Mouse (Mus musculus): ENCODE data around the gene Kcnmb2. TPM values are rescaled to one million over a fixed set of nuclear protein-coding genes. Genes with fewer than 3 reads are reported as not detected.

Gene Kcnmb2
- polyA plus RNA-seq, 1 experiment: 0.07 TPM

DNA sequence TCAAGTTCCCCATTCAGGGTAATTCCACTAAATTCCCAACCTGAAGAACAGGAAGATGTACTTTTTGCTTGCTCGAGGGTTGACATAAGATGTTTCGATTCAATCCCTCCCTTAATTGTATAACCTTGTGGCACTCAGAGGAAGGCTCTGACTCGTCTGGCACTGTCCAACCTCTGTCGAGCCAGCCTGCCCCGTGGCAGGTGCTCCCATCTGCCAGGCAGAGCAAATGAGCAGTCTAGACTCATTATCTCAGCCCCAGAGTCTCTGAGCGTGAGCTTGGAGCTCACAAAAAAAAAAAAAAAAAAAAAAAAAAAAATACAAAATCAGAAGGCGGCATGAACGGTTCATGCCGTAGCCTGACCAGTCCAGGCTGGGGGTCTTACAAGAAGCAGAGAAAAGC, 130.1 kb downstream of the Kcnmb2 start:
- TF ChIP-seq CTCF (IDR thresholded peaks at IDR 0.05; ENCODE audit: borderline replicate concordance, control insufficient read depth, extremely low read depth, insufficient read depth, low read length, poor library complexity): no peak
- TF ChIP-seq POLR2A (IDR thresholded peaks at IDR 0.05; ENCODE audit: control insufficient read depth, extremely low read depth, insufficient read depth, low read length, poor library complexity): no peak
- Histone ChIP-seq H3K36me3 (ENCODE audit: control insufficient read depth, insufficient read depth, low read length) (no peaks in the 10 kb centered on the region), H3K4me3 (ENCODE audit: control insufficient read depth, insufficient read depth, low read length) (no peak overlapping the region), H3K4me1 (replicated peaks; ENCODE audit: control insufficient read depth, insufficient read depth, low read length) (no peaks in the 10 kb centered on the region), H3K27me3 (ENCODE audit: control insufficient read depth, insufficient read depth, low read length) (no peaks in the 10 kb centered on the region), H3K27ac (ENCODE audit: control insufficient read depth, insufficient read depth, low read length) (no peak overlapping the region)
- WGBS: 82% methylated on average over 9 of the region's 9 CpGs
- no peak for DNase-seq

DNA sequence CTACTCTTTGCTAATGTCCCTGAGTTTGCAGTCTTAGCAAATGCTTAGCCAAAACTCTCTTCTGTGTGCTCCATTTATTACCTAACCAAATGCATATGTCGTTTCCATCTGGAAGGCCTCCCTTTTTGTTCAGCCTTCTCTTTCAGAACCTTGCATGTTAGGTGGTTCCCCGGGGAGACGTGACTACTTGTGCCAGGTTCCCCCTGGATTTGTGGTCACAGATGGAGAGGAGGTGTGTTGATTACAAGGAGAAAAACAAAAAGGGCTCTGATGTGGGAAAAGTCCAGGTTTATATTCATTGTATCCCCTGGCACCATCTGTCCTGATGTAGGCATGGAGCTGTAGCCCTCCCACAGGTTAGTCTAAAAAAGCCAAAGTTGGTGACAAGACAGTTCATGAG, 141.5 kb downstream of the Kcnmb2 start:
- no peak overlapping the region for H3K4me3 ChIP-seq (ENCODE audit: control insufficient read depth, insufficient read depth, low read length)
- no peaks in the 10 kb centered on the region for H3K36me3 ChIP-seq (ENCODE audit: control insufficient read depth, insufficient read depth, low read length)
- WGBS: 83% methylated on average over 3 of the region's 3 CpGs
- H3K27ac ChIP-seq (ENCODE audit: control insufficient read depth, insufficient read depth, low read length): no peak overlapping the region
- H3K27me3 ChIP-seq (ENCODE audit: control insufficient read depth, insufficient read depth, low read length): no peaks in the 10 kb centered on the region
- DNase-seq: no peak
- TF ChIP-seq POLR2A (IDR thresholded peaks at IDR 0.05; ENCODE audit: control insufficient read depth, extremely low read depth, insufficient read depth, low read length, poor library complexity): no peak
- TF ChIP-seq CTCF (IDR thresholded peaks at IDR 0.05; ENCODE audit: borderline replicate concordance, control insufficient read depth, extremely low read depth, insufficient read depth, low read length, poor library complexity): no peak
- H3K4me1 ChIP-seq (replicated peaks; ENCODE audit: control insufficient read depth, insufficient read depth, low read length): no peaks in the 10 kb centered on the region

DNA sequence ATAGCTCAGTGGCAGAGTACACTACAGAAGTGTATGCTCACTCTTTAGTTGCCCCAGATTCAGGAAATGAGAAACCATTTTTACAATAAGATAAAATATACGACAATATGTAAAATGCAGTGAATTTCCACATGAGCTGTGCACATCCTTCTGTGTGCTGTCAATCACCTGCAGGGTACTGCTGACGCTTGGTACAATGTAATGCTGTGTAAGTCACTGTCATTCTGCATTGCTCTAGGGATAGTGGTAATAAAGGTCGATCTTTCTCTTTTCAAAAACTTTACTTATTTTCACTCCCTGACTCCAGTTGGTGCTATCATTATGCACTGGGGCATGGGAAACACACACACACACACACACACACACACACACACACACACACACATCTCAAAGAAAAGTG, 146.5 kb downstream of the Kcnmb2 start:
- TF ChIP-seq POLR2A (IDR thresholded peaks at IDR 0.05; ENCODE audit: control insufficient read depth, extremely low read depth, insufficient read depth, low read length, poor library complexity) (no peak), CTCF (IDR thresholded peaks at IDR 0.05; ENCODE audit: borderline replicate concordance, control insufficient read depth, extremely low read depth, insufficient read depth, low read length, poor library complexity) (no peak)
- Histone ChIP-seq H3K27ac (ENCODE audit: control insufficient read depth, insufficient read depth, low read length) (no peak overlapping the region), H3K4me3 (ENCODE audit: control insufficient read depth, insufficient read depth, low read length) (no peak overlapping the region), H3K27me3 (ENCODE audit: control insufficient read depth, insufficient read depth, low read length) (no peaks in the 10 kb centered on the region), H3K4me1 (replicated peaks; ENCODE audit: control insufficient read depth, insufficient read depth, low read length) (no peaks in the 10 kb centered on the region), H3K36me3 (ENCODE audit: control insufficient read depth, insufficient read depth, low read length) (no peaks in the 10 kb centered on the region)
- 85% methylated on average over 3 of the region's 3 CpGs for WGBS
- no peak for DNase-seq

DNA sequence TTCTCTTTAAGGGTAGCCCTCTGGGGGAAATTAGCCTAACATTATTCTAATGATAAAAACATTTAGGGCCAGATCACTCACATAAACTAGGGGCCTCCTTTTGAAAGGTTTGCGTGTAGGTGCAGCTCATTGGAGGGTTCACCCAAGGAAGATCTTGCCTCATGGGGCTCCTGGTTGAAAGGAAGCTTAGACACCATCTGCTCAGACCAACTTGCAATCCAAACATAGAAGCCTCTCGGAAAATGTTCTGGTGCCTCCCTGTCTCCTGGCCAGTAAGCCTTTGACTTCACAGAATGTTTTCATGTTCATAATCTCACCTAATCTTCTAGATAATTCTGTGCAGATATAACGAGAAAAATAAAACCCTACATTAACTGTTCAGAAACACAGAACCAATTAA, 150.3 kb downstream of the Kcnmb2 start:
- Histone ChIP-seq H3K4me1 (replicated peaks; ENCODE audit: control insufficient read depth, insufficient read depth, low read length) (no peaks in the 10 kb centered on the region), H3K4me3 (ENCODE audit: control insufficient read depth, insufficient read depth, low read length) (no peak overlapping the region), H3K27me3 (ENCODE audit: control insufficient read depth, insufficient read depth, low read length) (no peaks in the 10 kb centered on the region), H3K27ac (ENCODE audit: control insufficient read depth, insufficient read depth, low read length) (no peak overlapping the region), H3K36me3 (ENCODE audit: control insufficient read depth, insufficient read depth, low read length) (no peaks in the 10 kb centered on the region)
- TF ChIP-seq POLR2A (IDR thresholded peaks at IDR 0.05; ENCODE audit: control insufficient read depth, extremely low read depth, insufficient read depth, low read length, poor library complexity) (no peak), CTCF (IDR thresholded peaks at IDR 0.05; ENCODE audit: borderline replicate concordance, control insufficient read depth, extremely low read depth, insufficient read depth, low read length, poor library complexity) (no peak)
- 89% methylated on average over 3 of the region's 3 CpGs for WGBS
- DNase-seq: no peak

DNA sequence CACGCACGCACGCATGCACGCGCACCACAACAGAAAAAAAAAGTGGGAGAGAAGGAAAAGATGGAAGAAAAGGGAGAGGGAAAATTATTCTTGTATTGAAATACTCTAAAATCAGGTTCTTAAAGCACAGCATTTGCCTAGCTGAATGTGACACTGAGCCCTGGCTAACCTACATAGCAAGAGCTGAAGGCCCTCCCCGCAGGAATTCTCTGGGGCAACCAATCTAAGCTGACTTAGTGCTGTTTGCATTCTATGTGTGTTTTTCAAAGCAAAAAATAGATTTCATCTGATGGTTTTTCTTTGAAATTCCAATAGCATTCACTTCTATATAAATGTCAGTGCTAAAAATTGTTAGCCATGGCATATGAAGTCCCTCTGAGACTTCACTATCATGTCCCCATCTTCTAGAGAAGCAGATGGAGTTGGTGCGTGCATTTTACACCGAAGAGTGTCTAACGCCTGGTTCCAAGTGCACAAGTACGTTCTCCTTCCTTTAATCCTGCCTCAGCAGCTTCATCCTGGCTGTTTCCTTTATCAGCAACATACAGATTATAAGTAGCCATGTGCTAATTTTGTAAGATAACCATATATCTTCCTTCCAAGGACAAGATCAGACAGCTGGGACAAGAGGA, 151.4 kb downstream of the Kcnmb2 start:
- Histone ChIP-seq H3K4me3 (ENCODE audit: control insufficient read depth, insufficient read depth, low read length) (no peak overlapping the region), H3K36me3 (ENCODE audit: control insufficient read depth, insufficient read depth, low read length) (no peaks in the 10 kb centered on the region), H3K27ac (ENCODE audit: control insufficient read depth, insufficient read depth, low read length) (no peak overlapping the region), H3K4me1 (replicated peaks; ENCODE audit: control insufficient read depth, insufficient read depth, low read length) (no peaks in the 10 kb centered on the region), H3K27me3 (ENCODE audit: control insufficient read depth, insufficient read depth, low read length) (no peaks in the 10 kb centered on the region)
- TF ChIP-seq CTCF (IDR thresholded peaks at IDR 0.05; ENCODE audit: borderline replicate concordance, control insufficient read depth, extremely low read depth, insufficient read depth, low read length, poor library complexity) (no peak), POLR2A (IDR thresholded peaks at IDR 0.05; ENCODE audit: control insufficient read depth, extremely low read depth, insufficient read depth, low read length, poor library complexity) (no peak)
- WGBS: 95% methylated on average over 10 of the region's 10 CpGs
- no peak for DNase-seq

DNA sequence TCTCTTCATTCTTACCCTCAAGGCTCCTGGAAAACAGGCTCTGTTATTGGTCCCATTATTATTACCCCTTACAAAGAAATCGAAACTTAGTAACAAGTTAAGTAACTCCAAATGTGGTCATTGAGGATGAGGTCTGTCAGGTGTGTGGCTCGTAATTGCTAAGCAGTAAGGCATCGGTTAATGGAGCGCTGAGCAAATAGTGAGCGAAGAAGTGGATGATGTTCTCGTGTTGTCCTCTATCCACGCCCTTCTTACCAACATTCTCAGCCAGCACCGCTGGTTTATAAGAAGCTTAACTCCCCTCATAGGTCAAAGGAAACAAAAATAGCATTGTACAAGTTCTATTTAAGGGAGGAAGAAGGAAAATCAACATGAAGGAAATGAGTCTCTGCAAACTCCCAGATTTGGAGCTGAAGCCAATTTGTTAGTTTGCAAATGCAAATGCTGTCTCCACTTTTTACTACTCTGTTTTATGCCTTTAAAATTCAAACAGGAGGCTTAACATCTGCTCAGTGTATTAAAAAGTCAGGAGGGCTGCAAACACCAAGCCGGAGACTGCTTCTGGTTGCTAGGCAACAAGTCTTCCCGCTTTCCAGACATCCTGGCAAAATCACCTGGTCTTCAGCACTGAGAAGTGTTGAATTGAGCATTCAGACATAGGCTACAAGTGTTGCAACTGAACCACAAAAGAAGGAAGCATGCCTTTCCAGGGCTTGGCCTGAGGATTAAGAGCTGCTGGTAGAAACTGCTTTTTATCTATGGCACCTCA, 157.8 kb downstream of the Kcnmb2 start:
- H3K36me3 ChIP-seq (ENCODE audit: control insufficient read depth, insufficient read depth, low read length): no peaks in the 10 kb centered on the region
- H3K4me3 ChIP-seq (ENCODE audit: control insufficient read depth, insufficient read depth, low read length): no peak overlapping the region
- H3K27ac ChIP-seq (ENCODE audit: control insufficient read depth, insufficient read depth, low read length): no peak overlapping the region
- H3K4me1 ChIP-seq (replicated peaks; ENCODE audit: control insufficient read depth, insufficient read depth, low read length): no peaks in the 10 kb centered on the region
- no peaks in the 10 kb centered on the region for H3K27me3 ChIP-seq (ENCODE audit: control insufficient read depth, insufficient read depth, low read length)
- no peak for DNase-seq
- 88% methylated on average over 10 of the region's 10 CpGs for WGBS
- TF ChIP-seq CTCF (IDR thresholded peaks at IDR 0.05; ENCODE audit: borderline replicate concordance, control insufficient read depth, extremely low read depth, insufficient read depth, low read length, poor library complexity) (no peak), POLR2A (IDR thresholded peaks at IDR 0.05; ENCODE audit: control insufficient read depth, extremely low read depth, insufficient read depth, low read length, poor library complexity) (no peak)
